Mouse (Mus musculus) small intestine, adult 2 months (tissue): Measurements from ENCODE around the gene Prkaca. TPM values are rescaled to one million over a fixed set of nuclear protein-coding genes. Genes with fewer than 3 reads are reported as not detected.
A peak's percentile ranks its signal among the peaks of the same experiment; 100 is the strongest.

Experiments
- H3K27ac ChIP-seq: fragments of 200-500 bp; 2 replicates; pipeline ENCODE4 v1.5.1; 2012; ENCODE audit warnings: low read depth, low read length, control low read depth, inconsistent platforms; ENCODE audit not compliant: insufficient read depth
- H3K27me3 ChIP-seq: fragments of 200-500 bp; 2 replicates; pipeline ENCODE4 v1.6.1; 2012; ENCODE audit warnings: mild to moderate bottlenecking, moderate library complexity, low read length, inconsistent platforms; ENCODE audit not compliant: control insufficient read depth, insufficient read depth
- H3K36me3 ChIP-seq: fragments of 200-500 bp; 2 replicates; pipeline ENCODE4 v1.6.1; 2012; ENCODE audit warnings: mild to moderate bottlenecking, low read length, control low read depth, inconsistent platforms; ENCODE audit not compliant: control insufficient read depth, insufficient read depth
- H3K4me1 ChIP-seq: fragments of 200-500 bp; 2 replicates; pipeline ENCODE4 v1.6.1; 2012; ENCODE audit warnings: low read length, inconsistent platforms, mixed read lengths; ENCODE audit not compliant: control insufficient read depth, insufficient read depth, insufficient read length
- H3K4me3 ChIP-seq: fragments of 200-500 bp; 2 replicates; pipeline ENCODE4 v1.5.1; 2012; ENCODE audit warnings: low read depth, mild to moderate bottlenecking, control low read depth, inconsistent platforms, low read length, moderate library complexity
- CTCF ChIP-seq: fragments of 200-500 bp; IDR thresholded peaks from 2 replicates; pipeline ENCODE4 v1.5.1; 2012; ENCODE audit warnings: low read depth, mild to moderate bottlenecking, control low read depth, inconsistent platforms, low read length, moderate library complexity, mixed read lengths; ENCODE audit not compliant: insufficient replicate concordance, insufficient read length; ENCODE audit errors: extremely low read depth
- POLR2A ChIP-seq: fragments of 200-500 bp; IDR thresholded peaks from 2 replicates; pipeline ENCODE4 v1.6.1; 2012; ENCODE audit warnings: low read depth, mild to moderate bottlenecking, control low read depth, inconsistent platforms, low read length, moderate library complexity
- WGBS: fragments of 180-500 bp; shearing (Covaris S2); methylation state at CpG from one replicate; pipeline ENCODE4 v1.1.7; 2018; 5-methylcytosine and 5-hydroxymethylcytosine counted together
- polyA plus RNA-seq: library from polyadenylated mRNA; depleted of rRNA; stranded (reverse); fragments of >200 nt; gene quantifications from 2 replicates; pipeline ENCODE4 v1.2.3, GENCODE M21; 2012

Gene Prkaca
- polyA plus RNA-seq, 1 experiment, result 43.8 TPM

DNA sequence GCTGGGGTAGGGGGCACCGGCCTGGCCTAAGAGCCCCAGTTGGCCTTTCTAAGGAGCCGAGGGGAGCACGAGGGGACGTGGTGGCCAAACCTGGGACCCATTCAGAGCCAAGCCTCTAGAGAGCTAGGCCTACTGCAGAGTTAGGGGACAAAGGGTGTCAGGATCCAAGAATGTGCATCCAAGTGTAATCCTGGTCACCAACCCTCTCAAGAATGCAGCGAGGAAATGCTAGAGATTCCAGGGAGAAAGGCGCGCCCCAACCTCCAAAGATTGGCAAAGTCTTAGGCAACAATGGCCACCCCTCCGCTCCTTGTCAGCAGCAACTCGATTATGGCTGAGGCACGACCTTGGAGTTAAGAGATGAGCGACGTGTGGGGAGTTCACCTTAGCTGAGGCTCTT, 48.8 kb downstream of the Prkaca start:
- no peak overlapping the region for H3K4me3 ChIP-seq
- 38% methylated on average over 12 of the region's 12 CpGs for WGBS
- TF ChIP-seq POLR2A, result no peak
- TF ChIP-seq CTCF, result no peak
- no peak overlapping the region for H3K27ac ChIP-seq
- H3K4me1 ChIP-seq, result peaks cover 9% of the 10 kb centered on the region
- peaks cover 14% of the 10 kb centered on the region for H3K27me3 ChIP-seq
- no peaks in the 10 kb centered on the region for H3K36me3 ChIP-seq

GRCm38 (mm10) chr8:84023085-84023484, 50.3 kb downstream of the Prkaca start:
- Histone ChIP-seq H3K4me3 (no peak overlapping the region), H3K4me1 (peaks cover 9% of the 10 kb centered on the region), H3K27me3 (peaks cover 17% of the 10 kb centered on the region), H3K36me3 (no peaks in the 10 kb centered on the region), H3K27ac (no peak overlapping the region)
- 6% methylated on average over 5 of the region's 5 CpGs for WGBS
- TF ChIP-seq POLR2A (no peak), CTCF (no peak)

DNA sequence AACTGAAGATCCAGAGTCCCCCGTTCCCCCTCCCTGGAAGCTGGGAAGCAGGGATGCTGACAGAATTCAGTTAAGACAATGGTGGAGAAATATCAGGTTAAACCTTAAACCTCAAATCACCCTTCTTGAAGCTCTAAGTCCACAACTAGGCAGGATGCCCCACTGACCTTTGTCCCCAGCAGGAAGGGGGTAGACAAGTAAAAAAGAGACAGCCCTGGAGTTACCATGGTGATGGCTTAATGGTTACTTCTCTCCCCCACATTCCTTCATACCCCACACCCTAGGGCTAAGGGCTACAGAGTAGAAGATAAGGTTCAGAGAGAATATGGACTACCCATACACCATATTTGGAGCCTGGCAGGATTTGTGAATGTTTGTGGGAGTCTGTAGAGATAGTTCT, 50.8 kb downstream of the Prkaca start:
- 40% methylated on average over 1 of the region's 1 CpGs for WGBS
- Histone ChIP-seq H3K27ac (no peak overlapping the region), H3K27me3 (peaks cover 17% of the 10 kb centered on the region), H3K4me1 (peaks cover 9% of the 10 kb centered on the region), H3K36me3 (no peaks in the 10 kb centered on the region), H3K4me3 (no peak overlapping the region)
- TF ChIP-seq CTCF (no peak), POLR2A (no peak)

GRCm38 (mm10) chr8:84024171-84024570, 51.4 kb downstream of the Prkaca start:
- 20% methylated on average over 10 of the region's 10 CpGs for WGBS
- Histone ChIP-seq H3K4me3 (no peak overlapping the region), H3K27ac (no peak overlapping the region), H3K36me3 (no peaks in the 10 kb centered on the region), H3K4me1 (peaks cover 9% of the 10 kb centered on the region), H3K27me3 (peaks cover 17% of the 10 kb centered on the region)
- TF ChIP-seq CTCF (peak; percentile 67; the same call in 1 of the 2 replicates), POLR2A (no peak)

DNA sequence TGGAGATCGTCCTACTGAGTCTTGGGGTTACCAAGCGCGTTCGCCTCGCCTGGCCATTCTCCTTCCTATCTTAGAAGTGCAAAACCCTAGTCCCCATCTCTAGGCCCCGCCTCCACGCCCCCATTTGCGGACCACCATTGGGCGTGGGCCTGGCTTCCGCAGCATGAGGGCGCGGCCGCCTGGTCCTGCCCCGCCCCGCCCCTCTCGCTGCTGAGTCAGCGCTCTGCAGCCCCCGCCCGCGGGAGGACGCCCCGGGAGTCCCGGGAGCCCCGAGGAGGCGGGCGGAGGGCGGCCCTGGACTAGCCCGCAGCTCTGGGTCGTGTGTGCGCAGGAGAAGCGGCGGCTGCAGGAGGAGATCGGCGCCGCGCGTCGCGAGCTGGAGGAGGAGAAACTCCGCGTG, 53.1 kb downstream of the Prkaca start:
- Histone ChIP-seq H3K4me1 (peaks cover 9% of the 10 kb centered on the region), H3K27ac (no peak overlapping the region), H3K4me3 (peak overlapping the region; percentile 32), H3K36me3 (no peaks in the 10 kb centered on the region), H3K27me3 (peaks cover 17% of the 10 kb centered on the region)
- 7% methylated on average over 41 of the region's 41 CpGs for WGBS
- TF ChIP-seq POLR2A (no peak), CTCF (no peak)

DNA sequence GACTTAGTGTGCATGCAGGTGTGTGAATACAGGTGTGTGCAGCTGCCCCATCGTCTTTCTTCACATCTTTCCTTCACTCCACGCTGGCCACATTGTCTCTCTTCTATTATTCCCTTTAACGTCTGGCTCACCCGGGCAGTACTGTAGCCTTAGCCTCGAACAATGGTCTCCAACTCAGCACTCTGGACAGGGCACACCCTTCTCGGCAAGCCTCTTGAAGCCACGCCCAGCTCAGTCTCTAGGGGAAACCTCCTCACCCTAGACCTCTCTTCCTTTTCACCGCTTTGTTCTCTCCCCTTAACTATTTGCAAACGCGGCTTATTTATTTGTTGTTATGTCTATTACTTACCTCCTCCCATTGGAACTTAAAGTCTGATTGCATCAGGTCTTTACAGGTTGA, 54.7 kb downstream of the Prkaca start:
- Histone ChIP-seq H3K27ac (no peak overlapping the region), H3K4me1 (peaks cover 5% of the 10 kb centered on the region), H3K4me3 (no peak overlapping the region), H3K27me3 (peaks cover 11% of the 10 kb centered on the region; the same call in 1 of the 2 replicates), H3K36me3 (no peaks in the 10 kb centered on the region)
- TF ChIP-seq CTCF (no peak), POLR2A (no peak)
- WGBS, result 24% methylated on average over 10 of the region's 10 CpGs

GRCm38 (mm10) chr8:84029272-84029671, 56.5 kb downstream of the Prkaca start:
- no peak overlapping the region for H3K4me3 ChIP-seq
- peaks cover 11% of the 10 kb centered on the region; the same call in 1 of the 2 replicates for H3K27me3 ChIP-seq
- H3K27ac ChIP-seq, result no peak overlapping the region
- H3K36me3 ChIP-seq, result no peaks in the 10 kb centered on the region
- no peaks in the 10 kb centered on the region; the same call in 1 of the 2 replicates for H3K4me1 ChIP-seq
- TF ChIP-seq CTCF, result no peak
- TF ChIP-seq POLR2A, result no peak
- WGBS, result 81% methylated on average over 5 of the region's 5 CpGs
